Mouse (Mus musculus): ENCODE measurements around the gene Rpl23. TPM values are rescaled to one million over a fixed set of nuclear protein-coding genes. Genes with fewer than 3 reads are reported as not detected.

The Rpl23 gene
- polyA plus RNA-seq, 1 experiment from 2014 or later = 327 TPM

DNA sequence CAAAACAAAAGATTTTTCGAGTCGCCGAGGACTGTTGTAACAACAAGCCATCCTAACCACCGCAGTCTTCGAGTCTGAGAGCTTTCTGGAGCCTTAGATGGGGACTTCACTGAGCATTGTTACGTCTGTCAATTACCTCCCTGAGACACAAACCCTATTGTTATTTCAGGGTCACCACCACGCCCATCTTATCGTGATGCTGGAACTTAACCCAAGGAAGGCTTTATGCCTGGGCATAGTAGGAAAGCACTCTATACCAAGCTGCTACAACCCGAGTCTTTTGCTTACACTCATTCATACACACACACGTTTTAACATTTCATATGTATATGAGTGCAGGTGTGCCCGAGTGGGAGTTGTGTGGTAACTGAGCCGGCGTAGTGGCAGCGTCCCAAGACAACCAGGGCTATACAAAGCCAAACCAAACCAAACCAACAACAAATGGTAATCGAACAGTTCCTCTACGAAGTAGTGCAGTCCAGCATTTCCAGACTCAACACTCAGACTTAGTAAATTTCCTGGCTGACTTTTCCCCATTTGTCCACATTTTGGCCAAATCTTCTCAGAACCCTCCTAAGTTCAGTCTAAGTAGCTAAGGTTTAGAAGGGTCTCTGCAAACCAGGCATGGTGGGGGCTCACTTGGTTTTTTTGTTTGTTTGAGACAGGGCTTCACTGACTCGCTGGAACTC is 6.3 kb downstream of the Rpl23 start, which contains the start of gene 1700001P01Rik:
Gene 1700001P01Rik (minus strand): TSS at position 111 of the 689 bp plus-strand sequence.
- Histone ChIP-seq H3K9ac (replicated peaks) (no peak within 1 kb of the TSS), H3K36me3 (peaks cover 52% of the 10 kb centered on the region)
- ATAC-seq (replicated peaks) = no peak

DNA sequence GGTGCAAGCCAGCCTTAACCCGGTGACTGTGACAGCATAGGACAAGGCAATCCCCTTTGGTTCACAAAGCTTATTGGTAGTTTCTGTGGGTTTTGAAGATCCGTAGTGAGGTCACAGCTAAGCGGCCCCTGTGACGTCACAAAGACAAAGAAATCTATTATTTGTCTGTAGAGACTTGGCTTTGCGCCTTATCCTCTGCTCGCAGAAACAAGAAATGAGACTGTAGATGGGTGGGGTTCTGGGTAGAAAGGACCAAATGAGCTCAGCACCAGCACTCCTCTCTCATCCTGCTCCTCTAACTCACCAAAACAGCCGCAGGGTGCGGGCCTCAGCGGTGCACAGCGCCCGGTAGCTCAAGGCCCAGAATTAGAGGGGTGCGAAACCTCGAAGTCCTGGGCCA is 7.1 kb downstream of the Rpl23 start:
- Histone ChIP-seq H3K4me2 (replicated peaks) (no peak overlapping the region), H3K36me3 (peaks cover 46% of the 10 kb centered on the region), H3K4me3 (no peak overlapping the region), H3K4me1 (peaks cover 11% of the 10 kb centered on the region), H3K27me3 (no peaks in the 10 kb centered on the region), H3K27ac (replicated peaks) (no peak overlapping the region), H3K9me3 (no peaks in the 10 kb centered on the region), H3K9ac (replicated peaks) (no peak overlapping the region)
- WGBS = 75% methylated on average over 13 of the region's 13 CpGs
- ATAC-seq (replicated peaks) = no peak

More for the DNA sequence above, 6.3 kb downstream of the Rpl23 start, which contains the start of gene 1700001P01Rik:
- 42% methylated on average over 17 of the region's 17 CpGs for WGBS
- Histone ChIP-seq H3K4me1 (peaks cover 19% of the 10 kb centered on the region), H3K27me3 (no peaks in the 10 kb centered on the region), H3K4me2 (replicated peaks) (no peak within 1 kb of the TSS), H3K9me3 (no peaks in the 10 kb centered on the region), H3K27ac (replicated peaks) (no peak within 1 kb of the TSS), H3K4me3 (no peak within 1 kb of the TSS)

DNA sequence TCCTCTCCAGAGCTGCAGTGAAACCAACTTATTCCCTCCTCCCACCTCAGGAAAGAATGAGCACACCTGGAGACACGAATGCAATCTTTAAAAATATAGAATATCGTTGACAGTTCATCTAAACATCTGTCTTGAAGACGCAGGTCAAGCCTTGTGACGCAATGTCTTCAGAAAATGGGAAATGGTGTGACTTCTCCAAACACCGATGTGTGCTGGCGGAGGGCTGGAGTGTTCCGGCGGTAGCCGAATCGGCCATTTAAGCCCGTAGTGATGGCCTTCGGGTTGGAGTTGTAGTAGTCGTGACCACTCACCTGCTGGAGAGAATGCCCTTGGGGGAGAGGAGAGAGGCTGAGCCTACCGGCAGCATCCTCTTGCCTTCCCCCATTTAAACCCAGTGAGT is 10.8 kb downstream of the Rpl23 start:
- H3K4me2 ChIP-seq (replicated peaks) = no peak overlapping the region
- H3K27ac ChIP-seq (replicated peaks) = no peak overlapping the region
- peaks cover 5% of the 10 kb centered on the region for H3K4me1 ChIP-seq
- H3K9ac ChIP-seq (replicated peaks) = no peak overlapping the region
- H3K4me3 ChIP-seq = no peak overlapping the region
- no peaks in the 10 kb centered on the region for H3K9me3 ChIP-seq
- no peak for ATAC-seq (replicated peaks)
- 82% methylated on average over 14 of the region's 14 CpGs for WGBS
- peaks cover 11% of the 10 kb centered on the region for H3K36me3 ChIP-seq
- H3K27me3 ChIP-seq = no peaks in the 10 kb centered on the region

DNA sequence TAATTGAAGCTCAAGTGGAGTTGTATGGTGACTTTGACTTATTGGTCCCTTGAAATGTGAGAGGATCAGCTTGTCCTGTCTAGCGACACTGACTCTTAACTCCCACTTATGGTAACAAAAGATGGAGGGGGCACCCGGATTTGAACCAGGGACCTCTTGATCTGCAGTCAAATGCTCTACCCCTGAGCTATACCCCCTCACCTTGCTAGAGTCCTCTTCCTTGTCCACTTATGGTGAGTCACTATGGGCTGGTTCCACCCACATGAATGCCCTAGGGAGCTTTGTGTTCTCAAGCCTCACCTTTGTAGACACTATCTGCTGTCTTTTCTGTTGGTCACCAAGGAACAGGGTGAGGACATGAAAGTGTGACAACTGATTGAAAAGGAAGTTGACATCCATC is 12.5 kb downstream of the Rpl23 start:
- no peaks in the 10 kb centered on the region for H3K9me3 ChIP-seq
- no peak overlapping the region for H3K27ac ChIP-seq (replicated peaks)
- no peak overlapping the region for H3K4me2 ChIP-seq (replicated peaks)
- no peak overlapping the region for H3K9ac ChIP-seq (replicated peaks)
- no peaks in the 10 kb centered on the region for H3K27me3 ChIP-seq
- WGBS = 36% methylated on average over 2 of the region's 2 CpGs
- no peak overlapping the region for H3K4me3 ChIP-seq
- H3K4me1 ChIP-seq = peaks cover 18% of the 10 kb centered on the region
- H3K36me3 ChIP-seq = no peaks in the 10 kb centered on the region
- no peak for ATAC-seq (replicated peaks)

DNA sequence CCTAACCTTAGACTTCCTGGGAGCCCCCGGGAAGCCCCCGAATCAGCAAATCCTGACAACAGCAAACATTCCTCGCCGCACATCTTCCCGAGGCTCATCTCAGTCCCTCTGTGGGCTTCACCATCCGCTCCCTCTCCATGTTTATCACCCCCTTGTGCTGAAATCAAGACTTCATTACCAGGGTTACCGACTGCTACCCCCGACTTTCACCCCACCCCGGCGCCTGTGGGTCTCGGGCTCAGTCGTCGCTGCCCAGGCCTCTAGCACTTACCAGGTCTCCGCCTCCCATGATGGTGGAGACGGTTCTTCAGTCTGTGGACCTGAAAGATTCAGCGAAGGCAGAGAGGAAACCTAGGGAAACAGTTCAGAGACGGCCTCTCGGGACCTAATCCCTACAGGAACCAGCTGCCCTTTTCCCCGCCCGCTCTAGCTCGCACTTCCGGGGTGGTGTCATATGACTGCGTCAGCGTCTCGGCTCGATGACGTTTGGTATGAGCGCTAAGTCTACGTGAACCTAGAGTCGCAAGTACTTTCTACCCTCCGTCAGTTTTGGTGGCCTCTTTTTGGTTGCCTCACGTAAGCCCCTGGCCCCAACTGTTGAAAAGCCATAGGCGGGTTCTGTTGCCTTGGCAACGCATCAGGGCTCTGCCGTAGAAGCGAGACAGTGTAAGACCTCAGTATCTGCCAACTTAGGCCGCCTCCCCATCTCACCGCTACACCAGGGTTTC is 15.9 kb downstream of the Rpl23 start, which contains the start of gene Cwc25:
Gene Cwc25 (minus strand): TSS at position 403 of the 728 bp plus-strand sequence.
- peak; percentile 97 for ATAC-seq (replicated peaks)
- Histone ChIP-seq H3K4me2 (replicated peaks) (peak within 1 kb of the TSS; percentile 84), H3K9me3 (no peaks in the 10 kb centered on the region), H3K27me3 (no peaks in the 10 kb centered on the region), H3K9ac (replicated peaks) (peak within 1 kb of the TSS; percentile 93), H3K4me3 (peak within 1 kb of the TSS; percentile 77), H3K4me1 (peaks cover 26% of the 10 kb centered on the region), H3K36me3 (peaks cover 22% of the 10 kb centered on the region), H3K27ac (replicated peaks) (peak within 1 kb of the TSS; percentile 91)
- WGBS = 1% methylated on average over 38 of the region's 38 CpGs

DNA sequence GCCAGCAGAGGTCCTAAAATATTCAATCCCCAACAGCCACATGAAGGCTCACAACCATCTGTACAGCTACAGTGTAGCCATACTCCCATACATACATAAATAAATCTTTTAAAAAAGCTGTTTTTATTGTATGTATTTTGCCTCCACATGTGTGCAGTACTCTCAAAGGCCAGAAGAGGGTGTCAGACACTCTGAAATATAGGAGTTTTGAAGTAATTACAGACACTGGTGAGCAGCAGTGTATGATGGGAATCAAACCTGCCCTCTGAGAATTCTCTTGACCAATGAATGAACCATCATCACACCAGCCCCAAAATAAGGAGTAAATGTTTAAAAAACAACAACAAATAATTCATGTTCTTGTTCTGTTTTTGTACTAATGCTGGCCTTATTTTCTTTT is 20.6 kb downstream of the Rpl23 start:
- peaks cover 44% of the 10 kb centered on the region for H3K36me3 ChIP-seq

DNA sequence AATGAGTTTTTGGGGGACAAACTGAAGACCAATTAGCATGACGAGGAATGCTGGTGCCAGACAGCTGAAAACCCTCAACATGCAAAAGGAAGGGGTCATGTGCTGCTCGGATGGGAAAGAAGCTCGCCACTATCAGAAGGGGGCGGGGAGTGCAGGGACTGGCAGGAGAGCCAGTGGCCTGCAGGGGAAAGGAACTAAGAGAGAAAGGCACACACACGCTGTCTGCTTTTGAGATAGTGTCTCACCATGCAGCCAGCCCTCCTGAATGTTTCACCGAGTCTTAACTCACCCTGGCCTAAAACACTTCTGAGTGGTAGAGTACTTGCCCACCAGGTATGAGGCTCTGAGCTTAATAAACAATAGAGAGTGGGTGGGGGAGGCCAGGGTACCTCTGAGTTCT is 23.3 kb downstream of the Rpl23 start:
- Histone ChIP-seq H3K4me2 (replicated peaks) (no peak overlapping the region), H3K4me3 (no peak overlapping the region), H3K27ac (replicated peaks) (no peak overlapping the region), H3K27me3 (no peaks in the 10 kb centered on the region), H3K4me1 (0 out of 2 replicates have a peak, but pooled peaks cover under 1% of the 10 kb centered on the region), H3K9me3 (no peaks in the 10 kb centered on the region), H3K9ac (replicated peaks) (no peak overlapping the region), H3K36me3 (peaks cover 63% of the 10 kb centered on the region)
- 88% methylated on average over 6 of the region's 6 CpGs for WGBS
- no peak for ATAC-seq (replicated peaks)

More for the DNA sequence above, 20.6 kb downstream of the Rpl23 start:
- H3K4me1 ChIP-seq = peaks cover 21% of the 10 kb centered on the region
- H3K27ac ChIP-seq (replicated peaks) = no peak overlapping the region
- H3K27me3 ChIP-seq = no peaks in the 10 kb centered on the region
- no peaks in the 10 kb centered on the region for H3K9me3 ChIP-seq
- H3K4me3 ChIP-seq = no peak overlapping the region
- no peak overlapping the region for H3K4me2 ChIP-seq (replicated peaks)
- no peak for ATAC-seq (replicated peaks)
- H3K9ac ChIP-seq (replicated peaks) = no peak overlapping the region

DNA sequence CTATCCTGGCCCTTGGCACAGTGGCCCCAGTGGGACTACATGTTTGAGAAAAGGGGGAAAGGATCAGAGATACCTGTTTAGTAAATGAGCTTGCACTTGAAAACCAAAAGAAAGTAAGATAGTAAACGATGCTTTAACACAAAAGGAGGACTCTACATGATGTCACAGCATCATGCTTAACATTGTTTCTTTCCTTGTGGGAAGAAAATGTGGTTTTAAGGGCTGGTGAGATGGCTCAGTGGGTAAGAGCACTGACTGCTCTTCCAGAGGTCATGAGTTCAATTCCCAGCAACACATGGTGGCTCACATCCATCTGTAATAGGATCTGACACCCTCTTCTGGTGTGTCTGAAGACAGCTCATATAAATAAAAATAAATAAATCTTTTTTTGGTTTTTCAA is 24.1 kb downstream of the Rpl23 start:
- no peak for ATAC-seq (replicated peaks)
- Histone ChIP-seq H3K4me2 (replicated peaks) (no peak overlapping the region), H3K27me3 (no peaks in the 10 kb centered on the region), H3K27ac (replicated peaks) (no peak overlapping the region), H3K9ac (replicated peaks) (no peak overlapping the region), H3K4me1 (no peaks in the 10 kb centered on the region), H3K9me3 (no peaks in the 10 kb centered on the region), H3K36me3 (peaks cover 67% of the 10 kb centered on the region), H3K4me3 (no peak overlapping the region)
- WGBS = 95% methylated on average over 1 of the region's 1 CpGs

DNA sequence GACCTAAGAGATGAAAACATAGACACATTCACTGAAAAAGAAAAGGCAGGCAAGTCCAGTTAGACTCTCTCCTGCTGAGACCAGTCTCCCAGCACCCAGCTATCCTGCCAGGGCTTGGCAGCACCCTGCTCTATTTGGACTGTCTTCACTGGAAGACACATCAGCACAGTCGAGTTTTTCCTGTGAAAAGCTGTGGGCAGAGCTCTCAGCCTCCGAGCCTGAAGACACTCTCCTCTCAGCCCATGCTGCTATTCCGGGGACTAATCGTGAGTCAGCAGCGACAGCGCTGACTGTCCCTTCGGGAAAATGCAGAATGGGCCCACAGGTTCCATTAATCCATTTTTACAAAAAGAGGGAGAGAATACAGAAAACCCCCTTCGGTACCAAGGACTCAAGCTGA is 29.0 kb downstream of the Rpl23 start:
- Histone ChIP-seq H3K27me3 (no peaks in the 10 kb centered on the region), H3K4me3 (no peak overlapping the region), H3K4me2 (replicated peaks) (no peak overlapping the region), H3K9ac (replicated peaks) (no peak overlapping the region), H3K9me3 (no peaks in the 10 kb centered on the region), H3K4me1 (no peaks in the 10 kb centered on the region), H3K27ac (replicated peaks) (no peak overlapping the region), H3K36me3 (peaks cover 84% of the 10 kb centered on the region)
- 94% methylated on average over 8 of the region's 8 CpGs for WGBS
- ATAC-seq (replicated peaks) = no peak

DNA sequence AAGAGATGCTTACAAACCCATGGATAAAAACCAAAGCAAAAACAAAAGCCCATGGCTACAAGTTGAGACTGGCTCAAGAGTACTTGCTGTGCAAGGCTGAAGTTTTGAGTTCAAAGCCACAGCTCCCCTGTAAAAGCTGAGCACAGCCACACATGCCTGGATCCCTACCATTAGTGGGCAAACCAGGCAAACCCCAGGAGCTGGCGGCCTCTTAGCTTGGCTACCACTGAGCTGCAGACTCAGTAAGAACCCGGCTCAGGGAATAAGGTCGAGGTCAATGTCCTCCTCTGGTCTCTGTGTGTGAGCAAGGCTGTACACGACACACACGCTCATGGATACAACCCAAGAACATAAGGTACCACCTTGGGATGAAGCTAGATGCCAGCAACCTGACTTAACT is 33.7 kb downstream of the Rpl23 start:
- ATAC-seq (replicated peaks) = no peak
- H3K36me3 ChIP-seq = peaks cover 67% of the 10 kb centered on the region

DNA sequence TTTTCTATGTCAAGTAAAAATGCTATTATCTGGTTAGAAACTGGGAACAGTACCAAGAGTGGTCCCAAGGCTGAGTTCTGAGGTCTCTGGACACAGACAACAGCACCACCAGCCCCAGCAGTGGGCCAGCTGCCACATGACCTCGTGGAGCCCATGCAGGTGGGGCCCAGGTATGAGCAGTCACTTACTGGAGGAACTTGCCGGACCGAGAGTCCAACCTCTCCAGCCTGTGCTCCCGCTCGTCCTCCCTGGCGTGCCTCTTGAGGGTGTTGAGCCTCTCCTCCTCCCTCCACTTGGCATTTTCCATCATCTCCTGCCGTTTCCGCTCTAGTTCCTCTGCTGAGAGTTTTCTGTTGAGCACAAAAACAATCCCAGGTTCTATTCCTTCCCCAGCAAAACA is 34.5 kb downstream of the Rpl23 start:
- Histone ChIP-seq H3K27ac (replicated peaks) (no peak overlapping the region), H3K9ac (replicated peaks) (no peak overlapping the region), H3K27me3 (no peaks in the 10 kb centered on the region), H3K4me1 (peaks cover 17% of the 10 kb centered on the region), H3K9me3 (no peaks in the 10 kb centered on the region), H3K36me3 (peaks cover 60% of the 10 kb centered on the region), H3K4me3 (no peak overlapping the region), H3K4me2 (replicated peaks) (no peak overlapping the region)
- ATAC-seq (replicated peaks) = no peak
- 93% methylated on average over 8 of the region's 8 CpGs for WGBS

More for the DNA sequence above, 33.7 kb downstream of the Rpl23 start:
- no peaks in the 10 kb centered on the region for H3K9me3 ChIP-seq
- H3K4me2 ChIP-seq (replicated peaks) = no peak overlapping the region
- H3K27me3 ChIP-seq = no peaks in the 10 kb centered on the region
- H3K27ac ChIP-seq (replicated peaks) = no peak overlapping the region
- 91% methylated on average over 5 of the region's 5 CpGs for WGBS
- peaks cover 9% of the 10 kb centered on the region for H3K4me1 ChIP-seq
- no peak overlapping the region for H3K4me3 ChIP-seq
- H3K9ac ChIP-seq (replicated peaks) = no peak overlapping the region

DNA sequence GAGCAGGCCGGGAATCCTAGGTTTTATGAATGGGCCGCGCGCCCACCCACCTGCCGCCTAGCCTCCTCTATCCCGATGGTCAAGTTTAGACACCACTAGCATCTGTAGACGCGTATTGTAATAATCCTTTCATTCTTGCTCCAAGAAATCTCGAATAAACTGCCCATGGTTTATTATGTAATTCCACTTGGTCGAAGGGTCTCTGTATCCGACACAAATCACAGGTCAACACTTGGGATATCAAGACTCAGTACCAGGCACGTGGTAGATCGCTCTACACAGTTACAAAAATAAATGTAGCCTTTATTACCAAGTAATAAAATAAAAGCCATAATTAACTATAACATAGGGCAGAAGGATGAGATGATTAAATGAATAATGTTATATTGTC is 36.9 kb downstream of the Rpl23 start:
- H3K4me3 ChIP-seq = peak overlapping the region; percentile 83
- peaks cover 35% of the 10 kb centered on the region for H3K4me1 ChIP-seq
- H3K27me3 ChIP-seq = no peaks in the 10 kb centered on the region
- H3K4me2 ChIP-seq (replicated peaks) = peak overlapping the region; percentile 57
- WGBS = 10% methylated on average over 13 of the region's 13 CpGs
- peak overlapping the region; percentile 99; the same call in 1 of the 2 replicates for H3K27ac ChIP-seq (replicated peaks)
- H3K9ac ChIP-seq (replicated peaks) = peak overlapping the region; percentile 30
- H3K36me3 ChIP-seq = peaks cover 40% of the 10 kb centered on the region
- no peaks in the 10 kb centered on the region for H3K9me3 ChIP-seq
- peak; percentile 30 for ATAC-seq (replicated peaks)

Data from forebrain, embryonic 15.5 days (tissue).